Mouse (Mus musculus) Patski (cell line): ENCODE measurements around the gene Chrd. TPM values are rescaled to one million over a fixed set of nuclear protein-coding genes. Genes with fewer than 3 reads are reported as not detected.

ENCODE experiments used
- ATAC-seq: fragments of 100-300 bp; one replicate; pipeline ENCODE4 v1.8.0; 2021
- CTCF ChIA-PET: fragments of 350-600 bp; sonication (Branson Sonifier 250); formaldehyde crosslinking; loops from one replicate; lab custom pipeline; 2022; ENCODE audit warnings: inconsistent platforms; lab: Charles Lee
- POLR2A ChIA-PET: fragments of 350-600 bp; sonication (Branson Sonifier 250); formaldehyde crosslinking; loops from one replicate; lab custom pipeline; 2022; ENCODE audit warnings: antibody characterized with exemption, inconsistent platforms; lab: Charles Lee
- DNase-seq: peaks from one replicate; pipeline ENCODE4 v3.0.0-alpha.2; 2011; ENCODE audit warnings: low read depth, low spot score
- H3K27me3 ChIP-seq: fragments of 371-371 bp; one replicate; pipeline ENCODE4 v1.5.1; 2021
- CTCF ChIP-seq: fragments of 100-300 bp; IDR thresholded peaks from one replicate; pipeline ENCODE4 v1.5.1; 2021
- in situ Hi-C: fragments of 300-500 bp; cut with MboI; formaldehyde crosslinking; loops from 3 replicates; pipeline ENCODE4 v1.11.1; 2018; ENCODE audit warnings: low pct_unique_long_range_greater_than_20kb, mixed read lengths
- polyA plus RNA-seq: library from polyadenylated mRNA; unstranded; gene quantifications from one replicate; pipeline ENCODE4 v1.2.3, GENCODE M21; 2021

The Chrd gene
- polyA plus RNA-seq, 1 experiment from 2014 or later = 1.8 TPM

DNA sequence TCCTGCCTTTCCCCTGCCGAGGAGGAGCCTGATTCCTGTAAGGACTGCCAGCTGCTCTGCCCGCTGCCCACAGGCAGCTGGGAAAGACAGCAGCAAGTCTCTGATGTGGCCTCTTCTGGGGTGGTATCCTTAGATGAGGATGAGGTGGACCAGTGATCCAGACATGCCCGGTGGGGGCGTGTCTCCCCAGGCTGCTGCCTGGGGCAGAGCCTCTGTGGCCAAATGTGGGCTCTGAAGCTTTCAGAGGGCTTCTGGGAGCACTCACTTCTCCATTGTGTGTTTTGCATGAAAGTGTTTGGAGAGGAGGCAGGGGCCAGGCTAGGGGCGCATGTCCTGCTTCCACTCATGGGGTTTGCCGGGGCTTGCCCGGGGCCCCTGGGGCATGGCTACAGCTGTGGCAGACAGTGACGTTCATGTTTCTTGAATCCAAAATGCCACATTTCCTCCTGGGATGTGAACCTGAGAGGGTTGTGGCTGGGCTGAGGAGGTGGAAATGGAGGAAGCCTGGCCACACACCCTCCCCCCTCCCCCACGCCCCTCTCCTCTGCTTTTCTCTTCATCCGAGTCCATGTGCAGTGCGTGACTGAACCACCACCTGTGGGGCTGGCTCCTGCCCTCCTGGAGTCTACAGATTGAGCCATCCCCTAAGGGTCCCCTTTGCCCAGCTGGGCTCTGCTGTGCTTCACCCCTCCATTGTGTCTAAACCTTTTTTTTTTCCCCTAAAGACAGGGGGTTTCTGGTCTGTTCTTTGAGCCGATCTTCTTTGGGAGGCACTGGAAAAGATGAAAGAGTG is 31.0 kb upstream of the Chrd start:
- no peak for TF ChIP-seq CTCF
- CTCF ChIA-PET = interaction anchor here (1.0 kb wide), 1 partner anchor 14 kb away, joined by 3 read pairs; no protein-coding TSS in a partner anchor
- no peak for DNase-seq
- in situ Hi-C loops = loop anchor here (25.0 kb wide), 1 partner anchor 1560 kb away; the partner anchor contains the start of gene Tra2b
- no peaks in the 10 kb centered on the region for H3K27me3 ChIP-seq
- POLR2A ChIA-PET = no interaction called here
- ATAC-seq = no peak

DNA sequence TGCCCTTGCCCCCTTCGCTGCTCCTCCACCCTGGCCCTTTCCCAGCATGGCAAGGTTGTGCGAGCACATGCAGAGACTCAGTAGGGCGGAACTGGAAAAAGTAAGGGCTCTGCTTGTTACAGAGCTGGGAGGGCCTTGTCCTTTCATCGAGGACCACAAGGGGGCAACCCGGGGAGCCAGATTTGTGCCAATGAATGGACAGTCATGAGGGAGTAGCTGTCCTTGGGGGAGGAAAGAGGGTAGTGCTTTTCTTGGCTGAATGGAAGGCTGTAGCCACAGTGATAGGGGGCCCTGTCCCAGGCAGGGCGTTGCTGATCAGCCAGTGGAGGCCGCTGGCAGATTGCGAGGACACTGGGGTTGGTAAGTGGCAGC is 30.4 kb upstream of the Chrd start:
- no peaks in the 10 kb centered on the region for H3K27me3 ChIP-seq
- ATAC-seq = peak; percentile 85
- CTCF ChIA-PET = interaction anchor here (0.7 kb wide), 1 partner anchor 12 kb away, joined by 3 read pairs; no protein-coding TSS in a partner anchor
- POLR2A ChIA-PET = no interaction called here
- no peak for TF ChIP-seq CTCF
- no peak for DNase-seq
- in situ Hi-C loops = loop anchor here (25.0 kb wide), 1 partner anchor 1560 kb away; the partner anchor contains the start of gene Tra2b

DNA sequence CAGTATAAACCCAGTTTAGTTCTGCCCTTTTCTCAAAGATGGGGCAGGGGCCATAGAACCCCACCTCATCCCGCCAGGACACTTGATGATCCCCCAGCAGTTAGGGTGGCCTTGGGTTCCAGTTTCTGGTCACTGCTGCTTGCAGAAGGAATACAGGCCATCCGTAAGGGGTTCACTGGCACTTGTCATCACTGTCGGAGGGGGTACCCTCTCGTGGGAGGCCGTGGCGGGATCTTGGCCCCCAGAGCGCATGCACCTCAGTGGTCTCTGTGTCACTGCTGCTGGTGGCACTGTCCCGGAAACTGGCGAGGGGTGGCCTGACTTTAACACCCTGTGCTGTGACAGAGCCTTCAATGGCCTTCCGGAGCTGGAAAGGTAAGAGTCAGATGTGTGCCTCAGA is 29.9 kb upstream of the Chrd start:
- no peak for DNase-seq
- in situ Hi-C loops = loop anchor here (25.0 kb wide), 1 partner anchor 1559 kb away; the partner anchor contains the start of gene Tra2b
- ChIA-PET CTCF (interaction anchor here (0.7 to 1.0 kb wide), 2 partner anchors 10 to 12 kb away, joined by 3 read pairs; no protein-coding TSS in a partner anchor), POLR2A (no interaction called here)
- ATAC-seq = no peak
- TF ChIP-seq CTCF = no peak
- no peaks in the 10 kb centered on the region for H3K27me3 ChIP-seq

DNA sequence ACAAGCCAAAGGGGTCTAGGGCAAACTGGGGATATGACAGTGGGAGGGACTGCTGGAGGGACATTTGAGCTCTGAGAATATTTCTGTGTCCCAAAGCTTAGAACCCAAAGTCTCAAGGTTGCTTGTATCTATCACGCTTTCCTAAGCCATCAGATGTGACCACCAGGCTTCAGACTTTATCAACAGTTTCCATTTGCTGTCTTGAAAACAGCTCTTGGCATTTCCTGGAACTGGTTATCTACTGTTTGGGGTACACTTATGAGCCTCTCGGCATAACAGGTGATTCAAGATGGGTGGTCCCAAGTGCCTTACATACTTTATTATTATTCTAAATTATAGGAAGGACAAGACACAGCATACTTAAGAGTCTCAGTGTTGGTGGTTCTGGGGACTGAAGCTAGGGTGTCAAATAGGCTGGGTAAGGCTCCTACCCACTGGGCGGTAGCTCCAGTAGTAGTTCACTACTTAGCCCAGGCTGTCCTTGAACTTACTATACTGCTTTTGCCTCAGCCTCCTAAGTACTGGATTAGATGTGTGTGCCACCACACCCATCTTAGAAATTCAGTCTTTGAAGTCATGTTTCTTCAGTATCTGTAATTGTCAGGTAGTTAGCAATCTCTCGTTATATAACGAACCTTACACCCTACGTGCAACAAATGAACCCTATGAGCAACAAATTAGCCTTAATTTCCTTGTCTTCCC is 29.1 kb upstream of the Chrd start:
- no peak for ATAC-seq
- H3K27me3 ChIP-seq = no peaks in the 10 kb centered on the region
- in situ Hi-C loops = loop anchor here (25.0 kb wide), 1 partner anchor 1558 kb away; the partner anchor contains the start of gene Tra2b
- ChIA-PET POLR2A (interaction anchor here (1.8 kb wide), 1 partner anchor 12 kb away, joined by 6 read pairs; no protein-coding TSS in a partner anchor), CTCF (interaction anchor here (1.0 to 1.3 kb wide), 2 partner anchors 9 to 14 kb away, joined by 3 read pairs; partner anchors contain the start of genes Clcn2 and Polr2h)
- no peak for DNase-seq
- TF ChIP-seq CTCF = no peak

DNA sequence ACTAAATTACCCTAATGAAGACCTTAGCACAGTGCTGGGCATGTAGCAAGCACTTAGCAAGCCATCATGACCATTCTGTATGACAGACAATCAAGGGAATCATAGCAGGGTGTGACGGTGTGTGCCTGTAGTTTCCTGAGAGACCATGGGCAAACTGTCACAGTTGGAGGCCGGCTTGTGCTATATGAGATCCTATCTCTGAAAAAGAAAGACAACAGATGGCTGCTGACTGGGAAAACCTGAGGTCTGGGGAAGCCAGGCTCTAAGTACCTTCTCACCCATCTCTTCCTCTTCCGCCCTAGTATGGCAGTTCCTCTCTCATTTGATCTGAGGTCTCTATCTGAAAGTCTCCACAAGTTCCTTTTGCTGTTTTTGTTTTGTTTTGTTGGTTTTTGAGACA is 27.1 kb upstream of the Chrd start:
- CTCF ChIA-PET = no interaction called here
- POLR2A ChIA-PET = interaction anchor here (0.5 kb wide), 1 partner anchor 12 kb away, joined by 3 read pairs; no protein-coding TSS in a partner anchor
- in situ Hi-C loops = loop anchor here (25.0 kb wide), 1 partner anchor 1557 kb away; the partner anchor contains the start of gene Tra2b

DNA sequence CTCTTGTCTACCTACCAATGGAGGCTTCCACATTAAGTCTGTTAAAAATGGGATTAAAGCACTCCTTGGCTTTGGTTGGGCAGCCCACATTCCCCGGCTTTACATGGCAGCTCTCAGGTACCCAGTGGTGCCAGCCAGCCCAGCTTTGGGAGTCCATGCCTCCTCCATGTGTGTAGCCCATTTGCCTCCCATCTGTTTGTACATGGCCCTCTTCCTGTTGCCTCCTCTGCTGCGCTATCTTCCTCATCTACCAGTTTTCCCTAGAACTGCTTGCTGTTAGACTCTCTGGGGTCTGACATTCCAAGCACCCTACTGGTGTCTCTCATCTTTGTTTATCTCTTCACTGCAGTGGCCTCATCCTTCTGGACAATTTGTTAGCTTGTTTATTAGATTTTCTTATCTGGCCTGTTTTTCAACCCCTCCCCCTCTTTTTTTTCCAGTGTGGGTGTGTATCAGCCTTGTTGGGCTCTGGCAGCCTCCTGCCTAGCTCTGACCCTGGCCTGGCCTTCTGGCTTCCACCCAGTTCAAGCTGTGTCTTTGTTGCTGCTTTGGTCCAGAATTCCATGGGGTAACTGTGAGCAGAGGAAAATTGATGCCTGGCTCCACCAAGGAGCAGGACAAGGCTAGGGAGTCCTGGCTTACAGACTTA is 26.4 kb upstream of the Chrd start:
- CTCF ChIA-PET = no interaction called here
- no peak for ATAC-seq
- POLR2A ChIA-PET = interaction anchor here (0.5 kb wide), 1 partner anchor 12 kb away, joined by 3 read pairs; no protein-coding TSS in a partner anchor
- no peak for DNase-seq
- TF ChIP-seq CTCF = no peak
- no peaks in the 10 kb centered on the region for H3K27me3 ChIP-seq
- in situ Hi-C loops = loop anchor here (25.0 kb wide), 1 partner anchor 1556 kb away; the partner anchor contains the start of gene Tra2b

More for the DNA sequence above, 27.1 kb upstream of the Chrd start:
- ATAC-seq = no peak
- H3K27me3 ChIP-seq = no peaks in the 10 kb centered on the region
- DNase-seq = no peak
- no peak for TF ChIP-seq CTCF

DNA sequence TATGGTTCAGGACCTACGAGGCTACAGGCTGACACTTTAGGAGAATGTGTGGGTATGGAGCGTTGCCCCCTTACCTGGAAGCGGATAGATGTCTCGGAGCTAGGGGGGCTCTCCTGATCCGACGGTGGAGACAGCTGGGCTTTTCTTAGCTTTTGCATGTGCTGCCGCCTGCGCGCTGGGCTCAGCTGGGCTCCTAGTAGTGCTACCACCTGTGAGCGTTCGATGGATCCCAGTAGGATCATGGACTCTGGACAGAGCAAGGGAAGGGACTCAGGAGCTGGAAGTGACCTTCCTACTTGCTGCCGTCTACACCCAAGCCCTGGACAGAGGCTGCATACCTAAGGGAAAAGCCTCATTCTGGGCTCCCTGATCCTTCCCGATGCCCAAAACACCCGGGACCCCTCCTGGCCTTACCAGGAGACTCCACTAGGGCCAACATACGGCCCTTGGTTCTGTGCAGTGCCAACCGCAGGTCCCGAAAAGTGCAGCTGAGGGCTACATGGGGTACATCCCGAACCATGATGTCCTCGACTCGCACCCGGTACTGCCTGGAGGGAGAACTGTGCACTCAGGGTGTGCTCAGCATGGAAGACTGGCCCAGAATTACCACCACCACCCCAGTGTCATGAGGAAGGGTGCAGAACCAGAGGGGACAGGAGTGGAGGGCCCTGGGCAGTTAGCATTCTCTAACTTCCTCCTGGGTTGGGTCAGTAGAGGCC is 24.5 kb upstream of the Chrd start:
- in situ Hi-C loops = loop anchor here (25.0 kb wide), 1 partner anchor 1554 kb away; the partner anchor contains the start of gene Tra2b

DNA sequence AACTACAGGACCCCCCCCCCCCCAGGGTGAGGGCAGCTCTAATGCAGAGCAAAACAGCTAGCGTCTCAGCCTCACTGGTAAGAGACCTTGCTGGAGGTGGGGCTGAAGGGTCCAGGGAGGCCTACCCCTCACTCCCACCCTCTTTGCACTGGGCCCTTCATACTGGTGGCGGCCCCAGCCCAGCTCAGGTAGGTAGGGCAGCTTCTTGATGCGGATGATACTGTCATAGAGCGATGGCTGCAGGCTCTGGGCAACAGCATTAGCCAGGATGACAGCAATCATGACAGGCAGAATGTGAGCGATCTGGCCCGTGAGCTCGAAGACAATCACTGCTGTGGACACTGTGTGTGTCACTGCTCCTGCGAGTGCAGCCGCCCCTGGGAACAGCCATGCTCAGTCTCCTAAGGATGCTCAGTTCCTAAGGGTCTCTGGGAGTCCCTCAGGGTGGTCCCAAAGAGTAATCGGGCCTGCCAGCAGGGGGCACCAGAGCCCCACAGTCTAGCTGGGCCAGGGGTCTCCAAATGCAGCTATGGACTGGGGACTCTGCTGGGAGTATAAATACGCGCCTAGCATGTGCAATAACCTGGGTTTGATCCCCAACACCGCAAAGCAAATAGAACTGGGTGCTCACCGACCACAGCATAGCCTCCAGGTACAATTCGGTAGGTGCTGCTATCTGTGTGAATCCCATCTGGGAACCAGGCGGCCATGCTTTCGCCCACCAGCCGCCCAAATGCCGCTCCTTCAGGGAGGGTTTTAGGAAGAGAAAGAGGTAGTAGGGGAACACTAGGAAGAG is 23.8 kb upstream of the Chrd start:
- H3K27me3 ChIP-seq = no peaks in the 10 kb centered on the region
- no peak for TF ChIP-seq CTCF
- DNase-seq (no peak), ATAC-seq (no peak)
- POLR2A ChIA-PET = no interaction called here
- CTCF ChIA-PET = interaction anchor here (0.8 to 2.1 kb wide), 6 partner anchors 11 to 56 kb away, joined by 3 to 8 read pairs (median 4); no protein-coding TSS in a partner anchor
- in situ Hi-C loops = loop anchor here (25.0 kb wide), 1 partner anchor 1553 kb away; the partner anchor contains the start of gene Tra2b

More for the DNA sequence above, 24.5 kb upstream of the Chrd start:
- no peak for DNase-seq
- H3K27me3 ChIP-seq = no peaks in the 10 kb centered on the region
- TF ChIP-seq CTCF = no peak
- no peak for ATAC-seq
- POLR2A ChIA-PET = no interaction called here
- CTCF ChIA-PET = interaction anchor here (0.8 to 2.1 kb wide), 3 partner anchors 10 to 56 kb away, joined by 3 to 8 read pairs (median 4); no protein-coding TSS in a partner anchor
